Mouse (Mus musculus) ES-E14 (cell line): ENCODE results near the gene Barx1. TPM values are rescaled to one million over a fixed set of nuclear protein-coding genes. Genes with fewer than 3 reads are reported as not detected.

Experiments
- DNase-seq: peaks from one replicate; pipeline ENCODE4 v3.0.0-alpha.2; 2013; ENCODE audit warnings: low read depth, low spot score
- H3K27ac ChIP-seq: 2 replicates; pipeline ENCODE4 v1.5.1; 2012; ENCODE audit warnings: low read depth, mild to moderate bottlenecking, low read length, moderate library complexity, mixed read lengths; ENCODE audit not compliant: poor library complexity, insufficient read depth, severe bottlenecking
- H3K36me3 ChIP-seq: 2 replicates; pipeline ENCODE4 v1.6.1; 2012; ENCODE audit warnings: mild to moderate bottlenecking, low read length, moderate library complexity, mixed read lengths; ENCODE audit not compliant: control insufficient read depth, poor library complexity, insufficient read depth, severe bottlenecking
- H3K4me1 ChIP-seq, 2 experiments: fragments of 150-350 bp in 1 of 2; sonication (generic) in 1 of 2; 2 replicates each; pipeline ENCODE4 v1.6.1; 2012; ENCODE audit warnings: low read length in 2 of 2, mild to moderate bottlenecking in 1 of 2, mixed read lengths in 1 of 2; ENCODE audit not compliant: control insufficient read depth in 2 of 2, insufficient read depth in 2 of 2, poor library complexity in 1 of 2
- H3K4me3 ChIP-seq, 2 experiments: fragments of 150-350 bp in 1 of 2; sonication (generic) in 1 of 2; 2 replicates each; pipeline ENCODE4 v1.5.1; 2012; ENCODE audit warnings: low read length in 2 of 2, low read depth in 1 of 2, mild to moderate bottlenecking in 1 of 2, mixed read lengths in 1 of 2; ENCODE audit not compliant: insufficient read depth in 1 of 2, poor library complexity in 1 of 2, severe bottlenecking in 1 of 2
- H3K9ac ChIP-seq: 2 replicates; pipeline ENCODE4 v1.6.1; 2012; ENCODE audit warnings: low read depth, mild to moderate bottlenecking, low read length, mixed read lengths; ENCODE audit not compliant: poor library complexity, insufficient read depth, severe bottlenecking
- H3K9me3 ChIP-seq: fragments of 150-350 bp; sonication (generic); 2 replicates; pipeline ENCODE4 v1.6.1; 2012; ENCODE audit warnings: low read depth, mild to moderate bottlenecking, low read length; ENCODE audit not compliant: control insufficient read depth, insufficient read depth
- CHD2 ChIP-seq: IDR thresholded peaks from 2 replicates; pipeline ENCODE4 v1.6.1; 2014; ENCODE audit warnings: mild to moderate bottlenecking, low read depth, low read length, inconsistent platforms
- HCFC1 ChIP-seq: IDR thresholded peaks from 2 replicates; pipeline ENCODE4 v1.6.1; 2012; ENCODE audit warnings: low read length, inconsistent platforms, borderline replicate concordance; ENCODE audit not compliant: insufficient read depth
- MAFK ChIP-seq: IDR thresholded peaks from 2 replicates; pipeline ENCODE4 v1.6.1; 2014; ENCODE audit warnings: mild to moderate bottlenecking, low read depth, low read length, inconsistent platforms; ENCODE audit not compliant: insufficient read depth
- ZC3H11A ChIP-seq: IDR thresholded peaks from 2 replicates; pipeline ENCODE4 v1.6.1; 2012; ENCODE audit warnings: low read depth, mild to moderate bottlenecking, inconsistent platforms, low read length, borderline replicate concordance
- ZNF384 ChIP-seq: IDR thresholded peaks from 2 replicates; pipeline ENCODE4 v1.6.1; 2012; ENCODE audit warnings: low read depth, low read length, inconsistent platforms
- in situ Hi-C, 2 experiments: fragments of 600-800 bp; cut with MboI; formaldehyde crosslinking; loops; one replicate each; pipeline ENCODE4 v1.15.1; 2025; ENCODE audit warnings: low sequenced_read_pairs in 2 of 2, inconsistent platforms in 1 of 2; ENCODE audit not compliant: unreplicated experiment in 2 of 2
- total RNA-seq: library from RNA; depleted of rRNA; stranded (reverse); fragments of 300-350 nt; gene quantifications from 2 replicates; pipeline ENCODE4 v1.2.3, GENCODE M21; 2012

Barx1 gene
- total RNA-seq, 1 experiment: 2.4 TPM

DNA sequence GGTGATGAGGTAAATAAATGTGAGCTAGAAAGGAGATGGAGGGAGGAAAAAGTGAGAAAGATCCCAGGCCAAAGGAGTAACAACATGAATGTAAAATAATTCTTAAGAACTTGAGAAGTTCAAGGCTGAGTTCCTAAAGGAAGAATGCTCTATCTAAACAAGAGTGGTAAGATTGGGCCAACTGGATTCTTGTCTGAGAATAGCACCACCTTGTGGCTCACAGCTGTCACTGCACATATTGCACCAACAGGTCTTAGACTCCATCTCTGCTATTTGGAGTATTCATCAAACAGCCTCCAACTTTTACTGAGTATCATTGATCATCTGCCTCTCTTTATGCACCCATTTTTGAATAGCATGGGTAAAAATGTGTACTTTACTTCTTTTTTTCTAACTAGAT is 23.2 kb upstream of the Barx1 start:
- in situ Hi-C loops: loop anchor here in 1 of 2 experiments (10.0 kb wide), 1 partner anchor 115 kb away; no protein-coding TSS in a partner anchor
- H3K9me3 ChIP-seq: no peaks in the 10 kb centered on the region
- DNase-seq: no peak

DNA sequence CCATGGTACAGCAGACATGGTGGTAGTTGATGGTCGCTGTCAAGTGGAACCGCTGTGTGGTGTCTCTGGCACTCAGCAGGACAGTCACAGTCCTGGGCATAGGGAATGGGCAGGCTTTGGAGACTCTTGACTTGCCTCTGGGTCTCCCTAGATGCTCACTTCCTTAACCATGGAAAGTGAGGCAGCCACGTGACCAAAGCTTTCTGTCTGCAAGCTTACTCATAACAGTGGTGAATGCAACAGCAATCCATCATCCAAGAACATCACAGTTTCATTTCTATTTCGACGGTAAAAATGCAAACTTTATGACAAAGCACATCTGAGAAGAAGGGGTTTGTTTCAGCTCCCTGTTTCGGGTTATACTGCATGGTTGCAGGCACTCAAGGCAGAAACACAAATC is 19.7 kb upstream of the Barx1 start:
- no peak for TF ChIP-seq ZC3H11A
- no peak for TF ChIP-seq HCFC1
- TF ChIP-seq CHD2: no peak
- TF ChIP-seq MAFK: no peak
- TF ChIP-seq ZNF384: no peak
- Histone ChIP-seq H3K4me1 (no peaks in the 10 kb centered on the region), H3K36me3 (no peaks in the 10 kb centered on the region), H3K9ac (no peak overlapping the region), H3K27ac (no peak overlapping the region), H3K9me3 (no peaks in the 10 kb centered on the region), H3K4me3 (no peak overlapping the region)
- no peak for DNase-seq
- in situ Hi-C loops: loop anchor here in 1 of 2 experiments (5.0 kb wide), 1 partner anchor 111 kb away; no protein-coding TSS in a partner anchor

More for the DNA sequence above, 23.2 kb upstream of the Barx1 start:
- Histone ChIP-seq H3K27ac (no peak overlapping the region), H3K9ac (no peak overlapping the region), H3K36me3 (no peaks in the 10 kb centered on the region), H3K4me1 (no peaks in the 10 kb centered on the region), H3K4me3 (no peak overlapping the region)
- TF ChIP-seq CHD2 (no peak), HCFC1 (no peak), ZC3H11A (peak; percentile 93), ZNF384 (no peak), MAFK (no peak)

DNA sequence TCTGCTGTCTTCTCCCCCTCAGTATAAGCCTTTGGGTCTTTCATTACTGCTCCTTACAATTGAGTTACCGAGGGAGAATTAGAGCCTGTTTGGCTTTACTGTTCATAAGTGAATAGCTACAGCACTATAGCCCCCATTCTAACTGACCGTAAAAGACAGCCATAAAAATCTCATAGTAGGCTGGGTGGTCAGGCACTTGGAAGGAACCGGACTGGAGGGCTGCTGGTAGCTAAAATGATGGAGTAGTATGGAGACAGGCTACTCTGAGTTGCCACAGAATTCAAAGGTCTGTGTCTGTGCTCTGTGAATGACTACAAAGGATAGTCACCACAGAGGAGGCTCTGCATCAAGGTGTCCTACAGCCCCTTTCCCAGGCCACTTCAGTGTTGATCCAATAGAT is 18.8 kb upstream of the Barx1 start:
- DNase-seq: no peak
- Histone ChIP-seq H3K4me1 (no peaks in the 10 kb centered on the region), H3K27ac (no peak overlapping the region), H3K9me3 (no peaks in the 10 kb centered on the region), H3K4me3 (no peak overlapping the region), H3K36me3 (no peaks in the 10 kb centered on the region), H3K9ac (no peak overlapping the region)
- in situ Hi-C loops: loop anchor here in 1 of 2 experiments (5.0 kb wide), 1 partner anchor 112 kb away; no protein-coding TSS in a partner anchor
- TF ChIP-seq CHD2 (no peak), ZNF384 (no peak), HCFC1 (no peak)

DNA sequence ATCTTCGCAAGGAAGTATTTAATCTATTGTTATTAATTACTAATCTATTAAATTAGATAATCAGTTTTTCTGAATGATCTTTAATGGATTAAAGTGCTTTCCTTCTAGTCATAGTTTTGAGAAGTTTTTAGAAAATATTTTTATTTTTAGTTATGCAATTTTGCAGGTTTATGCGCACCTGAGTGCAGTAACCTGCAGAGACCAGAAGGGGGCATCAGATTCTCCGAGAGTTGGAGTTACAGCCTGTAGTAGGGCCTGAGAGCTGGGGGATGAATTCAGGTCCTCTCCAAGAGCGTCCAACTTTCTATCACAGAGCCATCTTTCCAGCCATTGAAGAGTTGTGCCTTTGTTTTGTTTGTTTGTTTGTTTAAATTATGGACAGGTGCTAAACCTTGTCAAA is 16.1 kb upstream of the Barx1 start:
- in situ Hi-C loops: no loop called here
- Histone ChIP-seq H3K9me3 (no peaks in the 10 kb centered on the region), H3K4me3 (no peak overlapping the region), H3K36me3 (no peaks in the 10 kb centered on the region), H3K4me1 (no peaks in the 10 kb centered on the region), H3K9ac (no peak overlapping the region), H3K27ac (no peak overlapping the region)
- TF ChIP-seq ZNF384 (no peak), MAFK (no peak), HCFC1 (no peak), ZC3H11A (no peak), CHD2 (no peak)
- no peak for DNase-seq

DNA sequence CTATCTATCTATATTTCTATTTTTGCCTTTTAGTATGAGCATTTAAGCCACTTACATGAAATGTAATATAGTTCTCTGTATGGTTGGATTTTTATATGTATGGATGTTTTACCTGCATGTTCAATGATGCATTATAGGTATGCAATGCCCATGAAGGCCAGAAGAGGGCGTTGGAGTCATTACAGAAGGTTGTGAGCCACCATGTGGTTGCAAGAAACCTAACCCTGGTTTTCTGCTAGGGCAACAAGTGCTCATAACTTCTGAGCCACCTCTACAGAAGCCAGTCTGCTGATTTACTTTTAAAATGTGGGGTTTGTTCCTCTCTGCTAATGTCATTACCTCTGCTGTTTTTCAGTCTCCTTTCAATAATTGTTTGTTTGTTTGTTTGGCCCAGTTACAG is 12.2 kb upstream of the Barx1 start:
- no peaks in the 10 kb centered on the region for H3K9me3 ChIP-seq
- no peak for DNase-seq
- TF ChIP-seq ZNF384: no peak
- TF ChIP-seq CHD2: no peak
- no peak for TF ChIP-seq HCFC1
- TF ChIP-seq ZC3H11A: peak; percentile 73
- no peak for TF ChIP-seq MAFK

More for the DNA sequence above, 12.2 kb upstream of the Barx1 start:
- in situ Hi-C loops: loop anchor here (10.0 to 25.0 kb wide), 5 partner anchors 144 to 512 kb away; no protein-coding TSS in a partner anchor
- no peaks in the 10 kb centered on the region for H3K36me3 ChIP-seq
- H3K4me3 ChIP-seq: no peak overlapping the region
- no peak overlapping the region for H3K27ac ChIP-seq
- H3K9ac ChIP-seq: no peak overlapping the region
- H3K4me1 ChIP-seq: no peaks in the 10 kb centered on the region
